Mouse (Mus musculus): Measurements from ENCODE around the gene Fam131b. TPM values are rescaled to one million over a fixed set of nuclear protein-coding genes. Genes with fewer than 3 reads are reported as not detected.

Fam131b gene
- polyA plus RNA-seq, 1 experiment from 2014 or later, result 5.8 TPM

GRCm38 (mm10) chr6:42353180-42353579 lies 28.7 kb upstream of the Fam131b start:
- Histone ChIP-seq H3K4me1 (replicated peaks) (peaks cover 55% of the 10 kb centered on the region), H3K9me3 (no peaks in the 10 kb centered on the region), H3K4me3 (no peak overlapping the region), H3K9ac (no peak overlapping the region), H3K4me2 (no peak overlapping the region), H3K27ac (no peak overlapping the region), H3K36me3 (peaks cover 48% of the 10 kb centered on the region), H3K27me3 (no peaks in the 10 kb centered on the region)
- no peak for ATAC-seq (ENCODE audit: low FRiP score)
- WGBS, result 86% methylated on average over 8 of the region's 8 CpGs

- peaks cover 41% of the 10 kb centered on the region for H3K36me3 ChIP-seq
- no peak overlapping the region for H3K4me3 ChIP-seq
- H3K4me1 ChIP-seq (replicated peaks), result peaks cover 55% of the 10 kb centered on the region
- 98% methylated on average over 1 of the region's 1 CpGs for WGBS
- no peaks in the 10 kb centered on the region for H3K27me3 ChIP-seq
- H3K9me3 ChIP-seq, result no peaks in the 10 kb centered on the region
- no peak overlapping the region for H3K9ac ChIP-seq
- no peak for ATAC-seq (ENCODE audit: low FRiP score)
- no peak overlapping the region for H3K27ac ChIP-seq
- no peak overlapping the region for H3K4me2 ChIP-seq
These were observed 28.0 kb upstream of the Fam131b start for GRCm38 (mm10) chr6:42352486-42352846.

DNA sequence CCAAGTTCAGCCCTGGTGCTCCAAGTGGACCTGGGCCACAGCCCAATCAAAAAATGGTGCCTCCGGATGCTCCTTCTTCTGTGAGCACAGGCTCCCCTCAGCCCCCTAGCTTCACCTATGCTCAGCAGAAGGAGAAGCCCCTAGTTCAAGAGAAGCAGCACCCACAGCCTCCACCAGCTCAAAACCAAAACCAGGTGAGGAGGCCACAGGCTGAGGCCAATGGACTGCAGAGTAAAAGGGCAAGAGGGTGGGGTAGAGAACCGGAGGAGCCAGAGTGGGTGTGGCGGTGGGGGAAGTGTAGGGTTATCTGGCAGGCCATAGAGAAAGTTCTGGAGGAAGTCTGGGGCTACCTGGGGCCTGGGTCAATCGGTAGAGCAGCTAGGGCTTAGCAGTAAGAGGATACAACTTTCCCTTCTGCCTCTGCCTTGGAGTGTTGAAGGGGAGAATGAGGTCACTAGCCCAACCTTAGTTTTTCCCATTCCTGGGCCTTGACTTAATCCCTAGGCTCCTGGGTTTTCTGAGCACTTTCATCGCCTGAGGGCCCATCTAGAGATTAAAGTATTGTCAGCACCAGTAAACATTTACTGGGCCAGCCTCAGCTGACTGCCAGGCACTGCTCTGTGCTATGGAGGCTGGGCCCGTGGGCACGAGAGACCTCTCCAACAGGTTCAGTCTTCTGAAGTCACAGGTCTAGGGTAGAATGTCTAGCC lies 27.5 kb upstream of the Fam131b start:
- WGBS, result 91% methylated on average over 7 of the region's 7 CpGs
- H3K36me3 ChIP-seq, result peaks cover 36% of the 10 kb centered on the region
- H3K4me1 ChIP-seq (replicated peaks), result peaks cover 55% of the 10 kb centered on the region
- no peak overlapping the region for H3K27ac ChIP-seq
- no peaks in the 10 kb centered on the region for H3K9me3 ChIP-seq
- H3K4me3 ChIP-seq, result no peak overlapping the region
- H3K27me3 ChIP-seq, result no peaks in the 10 kb centered on the region
- H3K4me2 ChIP-seq, result peak overlapping the region; percentile 75; the same call in 1 of the 2 replicates
- H3K9ac ChIP-seq, result no peak overlapping the region
- no peak for ATAC-seq (ENCODE audit: low FRiP score)

GRCm38 (mm10) chr6:42350968-42351775 lies 26.7 kb upstream of the Fam131b start:
- H3K27ac ChIP-seq, result peak overlapping the region; percentile 30; the same call in 1 of the 2 replicates
- peak overlapping the region; percentile 77 for H3K4me3 ChIP-seq
- peak overlapping the region; percentile 91 for H3K9ac ChIP-seq
- peaks cover 28% of the 10 kb centered on the region for H3K36me3 ChIP-seq
- peak overlapping the region; percentile 75 for H3K4me2 ChIP-seq
- no peaks in the 10 kb centered on the region for H3K9me3 ChIP-seq
- ATAC-seq (ENCODE audit: low FRiP score), result no peak
- H3K4me1 ChIP-seq (replicated peaks), result peaks cover 55% of the 10 kb centered on the region
- H3K27me3 ChIP-seq, result no peaks in the 10 kb centered on the region
- WGBS, result 42% methylated on average over 13 of the region's 13 CpGs

DNA sequence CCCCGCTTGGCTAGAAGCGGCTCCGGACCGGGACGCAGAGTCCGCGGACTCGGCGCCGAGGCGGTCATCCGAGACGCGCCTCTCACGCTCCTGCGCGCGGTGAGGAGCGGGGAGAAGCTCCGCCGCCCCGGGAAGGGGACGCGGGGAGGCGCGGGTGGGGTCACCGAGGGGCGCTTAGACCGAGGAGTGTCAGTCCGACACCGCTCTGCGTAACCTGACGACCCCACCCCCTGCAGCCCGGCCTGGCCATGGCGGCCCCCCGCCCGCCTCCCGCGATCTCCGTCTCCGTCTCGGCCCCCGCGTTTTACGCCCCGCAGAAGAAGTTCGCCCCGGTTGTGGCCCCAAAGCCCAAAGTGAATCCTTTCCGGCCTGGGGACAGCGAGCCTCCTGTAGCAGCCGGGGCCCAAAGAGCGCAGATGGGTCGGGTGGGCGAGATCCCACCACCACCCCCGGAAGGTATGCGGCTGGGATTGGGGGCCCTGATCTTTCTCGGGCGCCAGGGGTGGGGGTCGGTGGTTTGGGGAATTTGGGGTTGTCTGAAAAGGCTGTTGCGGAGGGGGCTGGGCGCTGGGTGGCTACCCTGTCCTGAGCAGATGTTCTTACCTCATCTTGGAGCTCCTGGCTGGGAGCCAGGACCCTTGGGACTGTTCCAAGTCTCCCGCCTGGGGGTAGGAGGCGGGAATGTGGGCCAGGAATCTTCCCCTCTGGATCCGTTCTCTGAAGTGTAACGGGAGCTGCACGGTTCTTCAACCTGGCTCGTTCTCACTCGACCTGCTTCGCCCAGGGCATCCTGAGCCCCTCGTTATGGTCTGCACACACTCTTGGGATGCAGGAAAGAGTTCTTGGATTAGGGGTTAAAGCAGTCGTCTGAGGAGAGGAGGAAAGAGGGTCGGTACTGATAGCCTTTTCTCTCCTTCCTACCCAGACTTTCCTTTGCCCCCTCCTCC lies 25.9 kb upstream of the Fam131b start:
- peak; percentile 62 for ATAC-seq (ENCODE audit: low FRiP score)
- H3K27me3 ChIP-seq, result no peaks in the 10 kb centered on the region
- H3K4me2 ChIP-seq, result peak overlapping the region; percentile 75
- peak overlapping the region; percentile 77 for H3K4me3 ChIP-seq
- H3K9ac ChIP-seq, result peak overlapping the region; percentile 91
- no peaks in the 10 kb centered on the region for H3K9me3 ChIP-seq
- peaks cover 55% of the 10 kb centered on the region for H3K4me1 ChIP-seq (replicated peaks)
- H3K36me3 ChIP-seq, result peaks cover 19% of the 10 kb centered on the region
- peak overlapping the region; percentile 88 for H3K27ac ChIP-seq
- under 1% methylated on average over 65 of the region's 72 CpGs for whole genome bisulfite sequencing

DNA sequence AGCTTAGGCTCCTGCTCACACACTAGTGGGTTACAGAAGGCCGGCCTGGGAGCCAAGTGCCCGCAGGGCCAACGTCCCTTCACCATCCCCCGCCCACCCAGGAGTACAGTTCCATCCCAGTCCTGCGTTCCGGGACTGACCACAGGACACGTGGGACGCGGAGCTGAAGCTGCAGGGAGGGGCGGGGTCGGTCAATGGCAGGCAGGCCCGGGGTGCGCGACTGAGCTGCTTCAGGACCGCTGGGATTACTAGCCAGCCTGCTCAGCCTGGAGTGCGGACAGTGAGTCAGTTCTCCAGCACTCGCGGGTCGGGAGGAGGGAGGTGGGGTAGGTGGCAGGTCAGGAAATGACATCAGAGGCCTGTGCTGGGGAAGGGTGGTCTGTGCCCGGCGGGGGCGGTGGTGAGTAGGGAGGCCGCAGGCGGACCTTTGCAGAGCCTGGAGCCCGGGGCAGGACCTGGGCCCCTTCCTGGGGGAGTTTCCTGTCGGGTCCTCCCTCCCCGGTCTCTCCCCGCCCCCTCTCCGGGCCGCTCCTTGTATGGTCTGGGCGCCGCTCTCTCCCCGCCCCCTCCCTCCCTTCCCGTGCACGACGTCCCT lies 25.1 kb upstream of the Fam131b start, which contains the start of gene Zyx:
TSS of gene Zyx (plus strand) at position 205 of the 595 bp plus-strand sequence.
- peak within 1 kb of the TSS; percentile 91 for H3K9ac ChIP-seq
- peak within 1 kb of the TSS; percentile 77 for H3K4me3 ChIP-seq
- H3K36me3 ChIP-seq, result peaks cover 12% of the 10 kb centered on the region; the same call in 1 of the 2 replicates
- H3K27ac ChIP-seq, result peak within 1 kb of the TSS; percentile 88
- no peaks in the 10 kb centered on the region for H3K9me3 ChIP-seq
- H3K27me3 ChIP-seq, result no peaks in the 10 kb centered on the region
- peak; percentile 94 for ATAC-seq (ENCODE audit: low FRiP score)
- peaks cover 49% of the 10 kb centered on the region for H3K4me1 ChIP-seq (replicated peaks)
- peak within 1 kb of the TSS; percentile 75 for H3K4me2 ChIP-seq
- WGBS, result under 1% methylated on average over 27 of the region's 36 CpGs

DNA sequence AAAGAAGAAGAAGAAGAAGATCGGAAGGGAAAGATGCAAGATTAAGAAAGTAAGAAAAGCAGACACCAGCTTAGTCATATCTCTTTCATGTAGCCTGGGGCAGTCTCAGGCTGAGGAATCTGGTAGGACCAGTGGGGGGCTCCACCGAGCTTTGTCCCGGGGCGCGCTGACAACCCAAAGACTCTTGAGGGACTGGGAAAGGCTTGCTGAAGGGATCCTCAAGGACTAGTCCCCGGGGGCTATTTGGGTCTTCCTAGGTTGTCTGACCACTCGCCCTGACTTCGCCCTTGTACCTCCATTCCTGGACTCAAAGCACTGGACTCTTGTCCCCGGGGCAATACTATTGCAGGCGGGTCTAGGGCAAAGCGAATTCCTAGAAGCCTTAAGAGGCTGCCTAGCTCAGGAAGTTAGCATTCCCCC lies 24.6 kb upstream of the Fam131b start:
- no peaks in the 10 kb centered on the region for H3K9me3 ChIP-seq
- H3K4me3 ChIP-seq, result peak overlapping the region; percentile 77
- peak overlapping the region; percentile 91 for H3K9ac ChIP-seq
- peak; percentile 40 for ATAC-seq (ENCODE audit: low FRiP score)
- H3K4me2 ChIP-seq, result peak overlapping the region; percentile 75
- WGBS, result 2% methylated on average over 11 of the region's 11 CpGs
- peak overlapping the region; percentile 88 for H3K27ac ChIP-seq
- peaks cover 12% of the 10 kb centered on the region; the same call in 1 of the 2 replicates for H3K36me3 ChIP-seq
- H3K27me3 ChIP-seq, result no peaks in the 10 kb centered on the region
- peaks cover 44% of the 10 kb centered on the region for H3K4me1 ChIP-seq (replicated peaks)

- H3K4me3 ChIP-seq, result peak overlapping the region; percentile 77
- no peaks in the 10 kb centered on the region for H3K9me3 ChIP-seq
- no peak for ATAC-seq (ENCODE audit: low FRiP score)
- peaks cover 11% of the 10 kb centered on the region; the same call in 1 of the 2 replicates for H3K36me3 ChIP-seq
- H3K9ac ChIP-seq, result 0 out of 2 replicates have a peak overlapping the region, but pooled peaks have one; percentile 91
- peaks cover 38% of the 10 kb centered on the region for H3K4me1 ChIP-seq (replicated peaks)
- WGBS, result 38% methylated on average over 12 of the region's 12 CpGs
- peak overlapping the region; percentile 75 for H3K4me2 ChIP-seq
- no peaks in the 10 kb centered on the region for H3K27me3 ChIP-seq
- no peak overlapping the region for H3K27ac ChIP-seq
These were observed 24.0 kb upstream of the Fam131b start for GRCm38 (mm10) chr6:42348281-42349005.

DNA sequence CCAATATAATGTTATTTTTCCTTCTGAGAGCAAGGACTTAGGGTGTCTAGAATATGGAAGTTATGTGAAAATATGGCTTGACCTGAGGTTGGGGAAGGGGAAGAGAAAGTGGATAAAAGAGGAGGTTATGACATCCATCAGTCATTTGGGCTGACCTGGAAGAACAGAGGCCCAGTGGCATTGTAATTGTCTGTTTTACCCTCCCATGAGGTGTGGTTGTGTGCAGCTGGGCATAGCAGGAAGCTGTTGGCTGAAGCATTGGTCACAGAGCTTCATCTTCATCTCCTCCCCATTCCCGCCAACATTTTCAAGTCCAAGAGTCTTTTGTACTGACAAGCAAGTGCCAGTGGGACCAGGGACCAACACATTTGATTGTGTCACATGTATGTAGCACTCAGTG lies 19.8 kb upstream of the Fam131b start:
- WGBS, result 94% methylated on average over 1 of the region's 1 CpGs
- H3K4me1 ChIP-seq (replicated peaks), result peaks cover 8% of the 10 kb centered on the region

DNA sequence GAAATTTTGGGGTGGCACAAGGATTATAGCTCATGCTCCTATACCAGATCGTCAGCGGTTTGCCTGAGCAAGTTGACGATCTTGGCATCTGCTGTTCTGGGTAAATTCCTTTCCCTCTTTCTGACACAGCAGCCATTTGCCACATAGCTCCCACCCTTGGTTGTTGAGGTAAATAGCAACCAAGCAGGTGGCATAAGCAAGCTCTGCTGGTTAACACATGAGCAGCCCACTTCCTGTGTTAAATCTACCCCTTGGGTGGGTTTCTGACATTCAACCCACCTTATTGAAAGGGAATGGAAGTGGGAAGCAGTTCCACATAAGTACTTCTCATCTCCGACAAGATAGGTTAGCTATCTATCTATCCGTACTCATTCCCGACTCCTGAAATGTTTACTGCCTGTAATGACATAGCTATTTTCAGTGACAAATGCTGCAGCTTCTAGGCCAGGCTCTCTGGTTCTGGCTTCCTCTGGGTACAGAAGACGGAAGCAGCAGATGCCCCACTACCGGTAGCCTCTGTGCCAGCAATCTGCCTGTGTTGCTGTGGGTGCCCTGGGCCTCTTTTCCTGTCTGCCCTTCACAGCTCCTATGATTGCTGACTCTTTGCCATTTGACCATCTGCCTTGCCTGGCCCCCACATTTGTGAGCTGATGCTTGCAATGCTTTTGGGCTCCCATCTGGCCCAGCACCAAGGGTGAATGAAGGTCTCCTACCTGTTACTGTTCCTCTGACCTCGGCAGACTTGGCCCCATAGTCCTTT lies 19.1 kb upstream of the Fam131b start:
- H3K4me1 ChIP-seq (replicated peaks), result peaks cover 1% of the 10 kb centered on the region
- H3K9me3 ChIP-seq, result no peaks in the 10 kb centered on the region
- 89% methylated on average over 9 of the region's 9 CpGs for WGBS
- H3K27me3 ChIP-seq, result no peaks in the 10 kb centered on the region
- no peaks in the 10 kb centered on the region for H3K36me3 ChIP-seq
- H3K4me2 ChIP-seq, result no peak overlapping the region
- H3K27ac ChIP-seq, result no peak overlapping the region
- H3K4me3 ChIP-seq, result no peak overlapping the region
- H3K9ac ChIP-seq, result no peak overlapping the region
- ATAC-seq (ENCODE audit: low FRiP score), result no peak

More for the DNA sequence above, 19.8 kb upstream of the Fam131b start:
- Histone ChIP-seq H3K27ac (no peak overlapping the region), H3K27me3 (no peaks in the 10 kb centered on the region), H3K36me3 (no peaks in the 10 kb centered on the region), H3K4me3 (no peak overlapping the region), H3K9me3 (no peaks in the 10 kb centered on the region), H3K9ac (no peak overlapping the region), H3K4me2 (no peak overlapping the region)
- ATAC-seq (ENCODE audit: low FRiP score), result no peak

Data from hindbrain, embryonic 13.5 days (tissue).